Mouse (Mus musculus): ENCODE measurements around the gene Peli2.

- TF ChIP-seq CTCF (IDR thresholded peaks at IDR 0.05; ENCODE audit: borderline replicate concordance, insufficient read depth, low read length) (no peak), POLR2A (IDR thresholded peaks at IDR 0.05; ENCODE audit: low read depth, low read length) (no peak)
Observed at GRCm38 (mm10) chr14:48187100-48187499, 66.5 kb downstream of the Peli2 start.
